Mouse (Mus musculus) lung, embryonic 15.5 days (tissue): ENCODE data around the gene St6gal1. TPM values are rescaled to one million over a fixed set of nuclear protein-coding genes. Genes with fewer than 3 reads are reported as not detected.
A peak's percentile ranks its signal among the peaks of the same experiment; 100 is the strongest.

Experiments used
- ATAC-seq: fragments of 200-750 bp; cut with Nextera tagmentation; 2 replicates; pipeline ENCODE4 v1.8.0; 2017; ENCODE audit warnings: moderate number of reproducible peaks, borderline replicate concordance; ENCODE audit not compliant: low FRiP score, low TSS enrichment; ENCODE audit errors: extremely low read depth
- H3K27ac ChIP-seq: fragments of 300-500 bp; sonication (generic); 2 replicates; pipeline ENCODE4 v1.5.1; 2015; ENCODE audit warnings: moderate library complexity, mild to moderate bottlenecking, inconsistent platforms
- H3K27me3 ChIP-seq: fragments of 300-500 bp; sonication (generic); 2 replicates; pipeline ENCODE4 v1.6.1; 2015; ENCODE audit warnings: inconsistent platforms
- H3K36me3 ChIP-seq: fragments of 300-500 bp; sonication (generic); 2 replicates; pipeline ENCODE4 v1.6.1; 2015; ENCODE audit warnings: inconsistent platforms
- H3K4me1 ChIP-seq: fragments of 300-500 bp; sonication (generic); 2 replicates; pipeline ENCODE4 v1.6.1; 2015; ENCODE audit warnings: inconsistent platforms
- H3K4me2 ChIP-seq: fragments of 300-500 bp; sonication (generic); 2 replicates; pipeline ENCODE4 v1.6.1; 2015; ENCODE audit warnings: inconsistent platforms, mild to moderate bottlenecking, moderate library complexity
- H3K4me3 ChIP-seq: fragments of 300-500 bp; sonication (generic); 2 replicates; pipeline ENCODE4 v1.5.1; 2015; ENCODE audit warnings: mild to moderate bottlenecking, inconsistent platforms
- H3K9ac ChIP-seq: fragments of 300-500 bp; sonication (generic); 2 replicates; pipeline ENCODE4 v1.6.1; 2015; ENCODE audit warnings: inconsistent platforms
- H3K9me3 ChIP-seq: fragments of 300-500 bp; sonication (generic); 2 replicates; pipeline ENCODE4 v1.6.1; 2016; ENCODE audit warnings: inconsistent platforms
- WGBS: fragments of 180-500 bp; shearing (Covaris S2); methylation state at CpG from one replicate; pipeline ENCODE4 v1.1.7; 2015; 5-methylcytosine and 5-hydroxymethylcytosine counted together
- polyA plus RNA-seq: library from polyadenylated mRNA; unstranded; fragments of >200 nt; fragmentation: Nextera tagmentation; extraction: Ambion mirVana; gene quantifications from 2 replicates; pipeline ENCODE4 v1.2.1, GENCODE M21; 2015

The St6gal1 gene
- polyA plus RNA-seq, 1 experiment from 2014 or later: 52.7 TPM

DNA sequence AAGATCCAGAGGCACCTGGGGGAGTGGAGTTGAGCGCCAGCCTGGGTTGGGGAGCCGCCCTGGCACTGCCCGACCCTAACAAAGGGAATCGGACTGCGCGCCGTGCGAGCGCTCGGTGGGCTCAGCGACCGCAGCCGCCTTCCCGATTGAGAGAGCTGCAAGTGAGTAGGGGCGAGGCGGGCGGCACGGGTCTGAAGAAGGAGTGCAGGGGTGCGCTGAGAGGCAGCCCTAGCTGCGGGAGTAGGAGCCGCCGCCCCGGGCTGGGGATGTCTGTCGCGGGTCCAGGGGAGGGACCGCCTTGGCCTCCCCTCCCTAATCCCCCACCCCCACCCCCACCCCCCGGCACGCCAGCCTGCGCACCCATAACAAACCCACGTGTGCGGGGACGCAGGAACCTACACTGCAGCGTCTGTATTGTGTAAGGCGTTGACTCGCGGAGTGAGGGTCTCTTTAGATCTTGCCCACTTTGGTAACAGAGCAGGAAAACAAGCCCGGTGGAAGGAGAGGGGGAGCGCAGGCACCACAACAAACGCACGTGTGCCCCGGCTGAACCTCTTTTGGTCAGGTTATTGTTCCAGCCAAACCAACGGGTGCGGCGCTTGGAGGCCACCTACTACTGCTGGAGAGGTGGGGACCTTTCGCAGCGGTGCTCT is 655 bp downstream of the St6gal1 start:
- H3K4me1 ChIP-seq: peaks cover 42% of the 10 kb centered on the region
- H3K4me3 ChIP-seq: peak overlapping the region; percentile 67
- no peaks in the 10 kb centered on the region for H3K9me3 ChIP-seq
- WGBS: under 1% methylated on average over 46 of the region's 46 CpGs
- ATAC-seq: peak; percentile 64
- peak overlapping the region; percentile 84 for H3K9ac ChIP-seq
- H3K36me3 ChIP-seq: no peaks in the 10 kb centered on the region
- peak overlapping the region; percentile 82 for H3K4me2 ChIP-seq
- no peaks in the 10 kb centered on the region for H3K27me3 ChIP-seq
- H3K27ac ChIP-seq: peak overlapping the region; percentile 94

DNA sequence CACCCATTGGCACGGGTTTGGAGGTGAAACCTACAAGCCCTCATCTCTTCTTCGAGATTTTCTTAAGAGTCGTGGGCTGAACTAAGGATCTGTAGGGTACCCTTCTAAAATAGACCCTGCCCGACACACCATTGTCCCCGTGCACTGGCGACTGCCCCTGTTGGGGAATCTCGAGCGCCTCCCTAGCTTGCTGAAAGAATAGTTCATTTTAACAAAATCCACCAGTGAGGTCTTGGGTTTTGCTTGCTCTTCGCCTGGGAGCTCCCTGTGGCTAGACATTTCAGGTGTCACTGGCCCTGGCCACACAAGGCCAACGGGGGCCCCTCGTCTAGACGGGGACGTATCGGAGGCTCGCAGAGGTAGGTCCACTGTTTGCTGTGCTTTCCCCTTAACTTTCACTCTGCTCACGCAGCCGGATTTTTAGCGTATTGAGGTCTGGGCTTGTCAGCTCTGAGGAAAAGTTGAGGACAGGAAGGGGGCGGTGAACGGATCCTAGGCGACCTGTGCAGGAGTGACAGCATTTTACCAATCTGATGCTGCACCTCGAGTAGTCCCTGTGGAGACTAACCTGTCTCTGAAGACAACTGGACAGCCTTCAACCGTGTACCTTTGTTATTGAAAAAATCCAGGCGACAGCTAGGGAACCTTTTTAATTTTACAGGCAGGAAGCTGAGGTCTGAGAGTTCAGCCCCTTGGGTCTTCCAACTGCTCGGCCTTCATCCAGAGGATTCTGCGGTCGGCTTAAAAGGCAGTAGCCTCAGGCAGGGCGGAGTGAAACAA is 1.5 kb downstream of the St6gal1 start:
- Histone ChIP-seq H3K9ac (peak overlapping the region; percentile 84), H3K27me3 (no peaks in the 10 kb centered on the region), H3K4me1 (peaks cover 49% of the 10 kb centered on the region), H3K36me3 (no peaks in the 10 kb centered on the region), H3K4me2 (peak overlapping the region; percentile 82), H3K4me3 (peak overlapping the region; percentile 67), H3K27ac (peak overlapping the region; percentile 94), H3K9me3 (no peaks in the 10 kb centered on the region)
- WGBS: under 1% methylated on average over 28 of the region's 28 CpGs
- ATAC-seq: peak; percentile 44; the same call in 1 of the 2 replicates

DNA sequence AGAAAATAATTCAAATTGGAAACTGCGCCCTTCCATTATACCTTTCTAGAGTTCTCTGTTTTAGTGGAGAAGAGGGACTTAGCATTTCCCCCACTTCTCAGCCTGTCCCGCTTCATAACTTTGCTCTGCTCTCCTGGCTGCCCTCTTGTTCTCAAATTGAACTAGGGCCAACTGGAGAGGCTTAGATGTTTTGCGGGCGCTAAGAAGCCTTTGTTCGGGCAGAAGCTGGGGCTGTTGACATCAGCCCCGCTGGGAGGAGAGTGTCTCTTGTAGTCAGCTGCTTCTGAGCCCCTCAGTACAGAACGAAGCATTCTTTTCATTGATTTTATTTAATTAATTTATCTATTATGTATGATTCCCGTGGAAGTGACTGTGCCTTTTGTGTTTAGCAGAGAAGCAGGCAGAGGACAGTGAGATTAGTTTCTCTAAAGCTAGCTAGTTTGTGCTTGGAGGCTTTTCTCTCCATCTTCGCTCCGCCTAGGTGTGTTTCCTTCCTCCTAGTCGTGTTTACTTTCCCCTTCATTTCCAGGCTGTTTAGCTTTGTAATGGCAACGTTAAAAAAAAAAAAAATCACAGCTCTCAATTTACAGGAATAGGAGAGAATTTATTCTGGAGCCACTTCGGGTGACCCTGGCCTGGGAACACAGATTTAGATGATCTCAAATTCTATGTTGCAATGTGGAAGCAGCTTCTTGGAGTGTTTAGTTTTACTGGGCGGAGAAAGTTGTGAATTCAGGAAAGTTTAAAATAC is 2.2 kb downstream of the St6gal1 start:
- Histone ChIP-seq H3K4me3 (peak overlapping the region; percentile 67), H3K4me1 (peaks cover 56% of the 10 kb centered on the region), H3K9me3 (no peaks in the 10 kb centered on the region), H3K9ac (peak overlapping the region; percentile 84), H3K36me3 (no peaks in the 10 kb centered on the region), H3K27me3 (no peaks in the 10 kb centered on the region), H3K27ac (peak overlapping the region; percentile 94), H3K4me2 (peak overlapping the region; percentile 82)
- ATAC-seq: 0 out of 2 replicates have a peak, but pooled peaks have one; percentile 4
- WGBS: 3% methylated on average over 14 of the region's 14 CpGs

DNA sequence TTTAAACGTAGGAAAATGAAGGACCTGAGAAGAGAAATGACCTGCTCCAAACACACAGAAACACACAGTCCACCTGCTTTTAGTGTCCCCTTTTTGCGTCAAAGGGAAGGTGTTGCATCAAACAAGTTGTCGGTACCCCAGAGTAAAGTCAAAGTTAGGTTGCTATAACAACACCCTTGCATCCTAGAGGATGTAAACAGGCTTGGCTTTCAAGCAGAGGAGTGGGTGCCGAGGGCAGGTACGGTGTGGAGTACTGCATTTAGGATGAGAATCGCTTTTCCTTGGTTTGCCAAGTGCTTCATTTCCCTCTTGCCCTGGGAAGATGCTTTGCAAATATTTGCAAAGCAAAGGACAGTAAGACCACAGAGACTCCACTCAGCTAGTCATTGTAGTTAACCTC is 3.3 kb downstream of the St6gal1 start:
- no peaks in the 10 kb centered on the region for H3K9me3 ChIP-seq
- no peaks in the 10 kb centered on the region for H3K36me3 ChIP-seq
- no peak for ATAC-seq
- no peak overlapping the region for H3K27ac ChIP-seq
- no peaks in the 10 kb centered on the region for H3K27me3 ChIP-seq
- peak overlapping the region; percentile 82 for H3K4me2 ChIP-seq
- peaks cover 66% of the 10 kb centered on the region for H3K4me1 ChIP-seq
- peak overlapping the region; percentile 67; the same call in 1 of the 2 replicates for H3K4me3 ChIP-seq
- H3K9ac ChIP-seq: no peak overlapping the region
- WGBS: 31% methylated on average over 6 of the region's 6 CpGs

DNA sequence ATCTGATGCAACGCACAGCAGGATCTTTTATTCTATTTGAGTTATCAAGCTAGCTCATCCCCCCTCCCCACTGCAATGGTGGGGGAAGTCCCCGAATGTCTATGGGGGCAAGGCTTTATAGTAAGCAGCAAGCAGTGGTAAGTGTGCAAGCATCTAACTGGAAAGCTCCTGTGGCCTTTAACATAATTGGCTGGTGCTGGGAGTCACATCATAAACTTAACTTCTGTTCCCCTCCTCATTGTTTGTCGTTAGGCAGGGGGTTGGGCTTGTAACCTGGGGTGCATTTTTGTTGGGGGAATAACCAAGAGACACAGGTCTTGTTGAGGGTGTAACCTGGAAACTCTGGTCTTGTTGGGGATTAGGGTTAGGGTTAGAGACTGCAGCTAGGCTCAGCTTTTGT is 3.9 kb downstream of the St6gal1 start:
- WGBS: 40% methylated on average over 3 of the region's 3 CpGs
- no peaks in the 10 kb centered on the region for H3K27me3 ChIP-seq
- no peak overlapping the region for H3K4me3 ChIP-seq
- no peaks in the 10 kb centered on the region for H3K9me3 ChIP-seq
- no peak for ATAC-seq
- H3K9ac ChIP-seq: no peak overlapping the region
- H3K27ac ChIP-seq: no peak overlapping the region
- H3K4me1 ChIP-seq: peaks cover 68% of the 10 kb centered on the region
- peak overlapping the region; percentile 82 for H3K4me2 ChIP-seq
- H3K36me3 ChIP-seq: no peaks in the 10 kb centered on the region

DNA sequence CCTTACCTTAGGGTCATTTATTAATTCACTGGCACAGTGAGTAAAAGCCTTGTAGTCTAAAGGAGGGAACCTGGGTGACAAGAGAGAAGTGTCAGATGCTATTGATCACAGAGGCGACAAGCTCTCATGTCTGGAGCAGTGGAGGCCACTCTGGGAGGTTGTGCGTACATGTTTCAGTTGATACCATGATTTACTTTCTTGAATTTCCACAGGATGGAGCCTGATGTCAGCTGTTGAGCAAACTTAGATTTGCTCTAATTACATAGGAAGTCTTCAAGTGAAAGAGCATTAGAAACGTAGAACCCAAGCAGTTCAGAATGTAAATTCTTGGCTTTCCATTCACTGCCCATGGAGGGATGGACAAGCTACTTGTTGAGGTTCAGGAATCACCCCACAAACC is 5.4 kb downstream of the St6gal1 start:
- no peak overlapping the region for H3K4me2 ChIP-seq
- H3K9ac ChIP-seq: no peak overlapping the region
- 38% methylated on average over 3 of the region's 3 CpGs for WGBS
- H3K4me3 ChIP-seq: no peak overlapping the region
- H3K27me3 ChIP-seq: no peaks in the 10 kb centered on the region
- peaks cover 69% of the 10 kb centered on the region for H3K4me1 ChIP-seq
- peak overlapping the region; percentile 58 for H3K27ac ChIP-seq
- ATAC-seq: no peak
- no peaks in the 10 kb centered on the region for H3K9me3 ChIP-seq
- H3K36me3 ChIP-seq: 0 out of 2 replicates have a peak, but pooled peaks cover 3% of the 10 kb centered on the region

DNA sequence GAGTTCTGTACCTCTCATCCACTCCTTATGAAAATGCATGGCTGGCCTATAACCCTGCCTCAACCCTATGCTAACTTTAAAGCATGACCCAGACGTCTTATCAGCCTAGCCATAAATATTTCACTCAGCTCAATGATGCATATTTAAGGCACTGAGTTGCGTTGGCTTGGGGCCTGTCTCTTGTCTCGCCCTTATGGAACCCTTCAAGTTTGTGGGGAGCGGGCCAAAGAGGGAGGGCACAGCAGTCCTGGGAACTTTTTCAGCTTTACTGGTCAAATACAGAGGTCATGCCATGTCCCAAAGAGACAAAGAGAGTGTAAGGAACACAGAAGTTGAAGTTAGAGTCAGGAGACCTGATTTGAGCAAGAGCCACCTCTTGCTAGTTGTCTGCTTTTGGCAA is 6.6 kb downstream of the St6gal1 start:
- WGBS: 32% methylated on average over 4 of the region's 4 CpGs
- ATAC-seq: peak; percentile 47; the same call in 1 of the 2 replicates
- H3K27me3 ChIP-seq: no peaks in the 10 kb centered on the region
- H3K4me3 ChIP-seq: no peak overlapping the region
- no peak overlapping the region for H3K9ac ChIP-seq
- H3K4me2 ChIP-seq: no peak overlapping the region
- no peaks in the 10 kb centered on the region for H3K9me3 ChIP-seq
- peak overlapping the region; percentile 82 for H3K27ac ChIP-seq
- peaks cover 69% of the 10 kb centered on the region for H3K4me1 ChIP-seq
- 0 out of 2 replicates have a peak, but pooled peaks cover 3% of the 10 kb centered on the region for H3K36me3 ChIP-seq

DNA sequence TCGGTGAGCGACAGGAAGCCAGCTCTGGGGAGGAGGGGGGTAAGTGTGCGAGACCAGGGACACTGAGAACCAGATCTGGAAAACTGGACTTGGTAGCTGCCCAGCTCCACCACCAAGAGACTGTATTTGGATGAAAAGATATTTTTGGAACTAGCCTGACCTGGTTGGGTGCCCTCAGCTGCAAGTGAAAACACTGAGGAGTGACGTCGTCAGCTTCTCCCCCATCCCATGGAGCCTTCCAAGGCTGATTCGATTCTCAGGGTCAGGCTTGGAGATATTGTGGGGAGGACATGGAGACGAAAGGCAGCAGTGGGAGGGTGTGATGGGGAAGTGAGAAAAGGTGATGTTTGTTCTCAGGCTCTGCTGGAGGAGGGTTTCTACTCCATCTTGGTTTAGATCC is 8.2 kb downstream of the St6gal1 start:
- Histone ChIP-seq H3K4me3 (no peak overlapping the region), H3K9ac (no peak overlapping the region), H3K4me2 (no peak overlapping the region), H3K27ac (peak overlapping the region; percentile 82), H3K9me3 (no peaks in the 10 kb centered on the region), H3K27me3 (no peaks in the 10 kb centered on the region), H3K4me1 (peaks cover 73% of the 10 kb centered on the region), H3K36me3 (0 out of 2 replicates have a peak, but pooled peaks cover 3% of the 10 kb centered on the region)
- WGBS: 20% methylated on average over 7 of the region's 7 CpGs
- no peak for ATAC-seq

DNA sequence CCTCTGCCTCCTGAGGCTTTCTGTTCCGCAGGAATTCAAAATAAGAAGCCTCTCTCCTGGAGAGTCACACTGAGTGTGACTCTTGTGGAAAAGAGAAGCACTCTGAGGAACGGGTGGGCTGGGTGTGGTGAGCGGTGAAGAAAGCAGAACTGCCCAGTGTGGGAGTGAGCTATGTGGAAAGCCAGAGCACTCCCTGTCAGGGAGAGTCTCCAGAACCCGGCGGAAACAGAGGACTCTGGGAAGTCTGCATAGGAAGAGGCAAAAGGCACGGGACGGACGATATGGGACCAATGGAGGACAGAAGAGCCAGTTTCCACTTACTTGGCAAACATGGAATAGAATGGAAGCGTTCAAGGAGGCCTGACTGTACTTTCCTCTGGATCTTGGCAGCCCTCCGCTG is 9.0 kb downstream of the St6gal1 start:
- Histone ChIP-seq H3K4me2 (no peak overlapping the region), H3K27ac (peak overlapping the region; percentile 73), H3K4me3 (no peak overlapping the region), H3K27me3 (no peaks in the 10 kb centered on the region), H3K4me1 (peaks cover 73% of the 10 kb centered on the region), H3K36me3 (0 out of 2 replicates have a peak, but pooled peaks cover 3% of the 10 kb centered on the region), H3K9me3 (no peaks in the 10 kb centered on the region), H3K9ac (no peak overlapping the region)
- ATAC-seq: peak; percentile 6; the same call in 1 of the 2 replicates
- WGBS: 68% methylated on average over 10 of the region's 10 CpGs

DNA sequence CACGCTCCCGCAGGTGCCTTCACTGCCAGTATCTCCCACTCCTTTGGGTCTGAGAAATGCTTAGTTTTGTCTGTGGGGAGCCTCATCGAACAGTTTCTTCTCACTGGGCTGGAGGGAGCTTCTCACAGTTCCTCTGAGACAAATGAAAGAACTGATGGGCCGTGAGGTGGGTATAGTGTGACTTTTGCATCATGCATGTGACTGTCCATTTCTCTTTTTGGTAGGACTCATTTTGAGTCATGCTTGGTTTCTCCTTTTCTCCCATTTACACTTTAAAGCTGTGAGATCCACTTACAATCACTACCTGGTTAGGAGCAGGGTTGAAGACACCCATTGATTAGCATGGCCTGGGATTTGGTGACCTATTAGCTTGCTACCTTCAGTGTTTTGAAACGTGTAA is 10.0 kb downstream of the St6gal1 start:
- Histone ChIP-seq H3K4me2 (no peak overlapping the region), H3K9ac (no peak overlapping the region), H3K9me3 (no peaks in the 10 kb centered on the region), H3K27me3 (no peaks in the 10 kb centered on the region), H3K27ac (no peak overlapping the region), H3K4me3 (no peak overlapping the region), H3K36me3 (0 out of 2 replicates have a peak, but pooled peaks cover 3% of the 10 kb centered on the region), H3K4me1 (peaks cover 75% of the 10 kb centered on the region)
- WGBS: 80% methylated on average over 5 of the region's 5 CpGs
- no peak for ATAC-seq

DNA sequence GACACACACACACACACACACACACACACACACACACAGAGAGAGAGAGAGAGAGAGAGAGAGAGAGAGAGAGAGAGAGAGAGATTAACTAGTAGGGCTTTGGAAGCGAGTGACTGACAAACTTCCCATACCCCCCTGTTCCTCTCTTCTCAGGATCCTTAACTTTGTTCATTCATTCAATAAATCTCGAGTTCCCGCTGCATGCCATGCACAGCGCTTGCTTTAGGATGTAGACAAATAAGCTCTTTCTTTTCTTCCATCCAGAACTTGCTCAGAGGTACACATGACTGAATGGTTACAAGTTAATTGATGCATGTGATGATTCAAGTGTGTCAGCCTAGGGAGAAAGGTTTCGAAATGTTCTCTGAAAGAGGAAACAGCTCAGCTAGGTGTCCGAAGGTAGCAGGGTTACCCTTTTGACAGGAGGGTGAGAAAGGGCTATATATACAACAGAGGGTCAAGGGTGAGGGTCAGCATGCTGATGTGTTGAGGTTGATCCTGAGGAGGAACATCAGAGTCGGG is 10.7 kb downstream of the St6gal1 start:
- H3K27ac ChIP-seq: no peak overlapping the region
- no peak overlapping the region for H3K4me3 ChIP-seq
- ATAC-seq: no peak
- H3K4me1 ChIP-seq: peaks cover 75% of the 10 kb centered on the region
- no peaks in the 10 kb centered on the region for H3K27me3 ChIP-seq
- H3K9me3 ChIP-seq: no peaks in the 10 kb centered on the region
- H3K4me2 ChIP-seq: no peak overlapping the region
- 69% methylated on average over 7 of the region's 7 CpGs for WGBS
- H3K9ac ChIP-seq: no peak overlapping the region
- 0 out of 2 replicates have a peak, but pooled peaks cover 3% of the 10 kb centered on the region for H3K36me3 ChIP-seq
